Mouse (Mus musculus) forebrain, embryonic 10.5 days (tissue): ENCODE measurements around the gene Ubap1. TPM values are rescaled to one million over a fixed set of nuclear protein-coding genes. Genes with fewer than 3 reads are reported as not detected.
A peak's percentile ranks its signal among the peaks of the same experiment; 100 is the strongest.

Experiments
- DNase-seq: peaks from one replicate; pipeline ENCODE4 v3.0.0-alpha.2; 2017; ENCODE audit warnings: low spot score; ENCODE audit errors: extremely low spot score
- H3K27ac ChIP-seq: fragments of 300-500 bp; sonication (generic); 2 replicates; pipeline ENCODE4 v1.5.1; 2016; ENCODE audit warnings: mild to moderate bottlenecking
- H3K27me3 ChIP-seq: fragments of 300-500 bp; sonication (generic); 2 replicates; pipeline ENCODE4 v1.6.1; 2016; ENCODE audit warnings: mild to moderate bottlenecking; ENCODE audit not compliant: poor library complexity, severe bottlenecking
- H3K36me3 ChIP-seq: fragments of 300-500 bp; sonication (generic); replicated peaks from 2 replicates; pipeline ENCODE4 v1.6.1; 2016; ENCODE audit warnings: mild to moderate bottlenecking, moderate library complexity
- H3K4me1 ChIP-seq: fragments of 300-500 bp; sonication (generic); 2 replicates; pipeline ENCODE4 v1.6.1; 2016
- H3K4me3 ChIP-seq: fragments of 300-500 bp; sonication (generic); 2 replicates; pipeline ENCODE4 v1.5.1; 2016; ENCODE audit warnings: mild to moderate bottlenecking, moderate library complexity
- H3K9me3 ChIP-seq: fragments of 300-500 bp; sonication (generic); 2 replicates; pipeline ENCODE4 v1.6.1; 2016; ENCODE audit warnings: mild to moderate bottlenecking, moderate library complexity
- WGBS: fragments of 180-500 bp; shearing (Covaris S2); methylation state at CpG from one replicate; pipeline ENCODE4 v1.1.7; 2016; 5-methylcytosine and 5-hydroxymethylcytosine counted together
- polyA plus RNA-seq: library from polyadenylated mRNA; unstranded; fragments of >200 nt; fragmentation: Nextera tagmentation; extraction: Ambion mirVana; gene quantifications from 2 replicates; pipeline ENCODE4 v1.2.1, GENCODE M21; 2016

The Ubap1 gene
- polyA plus RNA-seq, 1 experiment from 2014 or later = 66.5 TPM

- Histone ChIP-seq H3K4me1 (no peaks in the 10 kb centered on the region), H3K36me3 (no peaks in the 10 kb centered on the region), H3K4me3 (no peak overlapping the region), H3K27ac (no peak overlapping the region), H3K27me3 (no peaks in the 10 kb centered on the region), H3K9me3 (no peaks in the 10 kb centered on the region)
- WGBS = 86% methylated on average over 3 of the region's 3 CpGs
- DNase-seq = no peak
Observed at GRCm38 (mm10) chr4:41331085-41331484, 17.7 kb upstream of the Ubap1 start.

- no peaks in the 10 kb centered on the region for H3K9me3 ChIP-seq
- no peaks in the 10 kb centered on the region for H3K4me1 ChIP-seq
- no peaks in the 10 kb centered on the region for H3K36me3 ChIP-seq
- H3K27ac ChIP-seq = no peak overlapping the region
- no peak for DNase-seq
- WGBS = 89% methylated on average over 9 of the region's 9 CpGs
- H3K4me3 ChIP-seq = no peak overlapping the region
- H3K27me3 ChIP-seq = no peaks in the 10 kb centered on the region
Observed at GRCm38 (mm10) chr4:41331698-41332421, 16.9 kb upstream of the Ubap1 start.

- H3K36me3 ChIP-seq = no peaks in the 10 kb centered on the region
- no peaks in the 10 kb centered on the region for H3K9me3 ChIP-seq
- no peak overlapping the region for H3K4me3 ChIP-seq
- H3K27me3 ChIP-seq = no peaks in the 10 kb centered on the region
- no peaks in the 10 kb centered on the region for H3K4me1 ChIP-seq
- no peak overlapping the region for H3K27ac ChIP-seq
- no peak for DNase-seq
Observed at GRCm38 (mm10) chr4:41336546-41336945, 12.2 kb upstream of the Ubap1 start.

- Histone ChIP-seq H3K36me3 (no peaks in the 10 kb centered on the region), H3K27ac (no peak overlapping the region), H3K4me1 (no peaks in the 10 kb centered on the region), H3K9me3 (no peaks in the 10 kb centered on the region), H3K4me3 (no peak overlapping the region), H3K27me3 (no peaks in the 10 kb centered on the region)
- no peak for DNase-seq
- WGBS = 81% methylated on average over 11 of the region's 11 CpGs
Observed at GRCm38 (mm10) chr4:41340912-41341550, 7.8 kb upstream of the Ubap1 start.

GRCm38 (mm10) chr4:41346011-41346410 is 2.8 kb upstream of the Ubap1 start:
- Histone ChIP-seq H3K27ac (no peak overlapping the region), H3K4me1 (peaks cover 19% of the 10 kb centered on the region), H3K9me3 (no peaks in the 10 kb centered on the region), H3K27me3 (no peaks in the 10 kb centered on the region), H3K4me3 (no peak overlapping the region), H3K36me3 (peaks cover 2% of the 10 kb centered on the region)
- no peak for DNase-seq
- 79% methylated on average over 2 of the region's 2 CpGs for WGBS

- Histone ChIP-seq H3K27me3 (no peaks in the 10 kb centered on the region), H3K27ac (peak overlapping the region; percentile 95), H3K9me3 (no peaks in the 10 kb centered on the region; the same call in 1 of the 2 replicates), H3K36me3 (peaks cover 20% of the 10 kb centered on the region), H3K4me3 (peak overlapping the region; percentile 86; the same call in 1 of the 2 replicates), H3K4me1 (peaks cover 19% of the 10 kb centered on the region)
- WGBS = 64% methylated on average over 5 of the region's 5 CpGs
- DNase-seq = no peak
Observed at GRCm38 (mm10) chr4:41347839-41348238, 957 bp upstream of the Ubap1 start.

- WGBS = under 1% methylated on average over 28 of the region's 28 CpGs
Observed at GRCm38 (mm10) chr4:41349199-41349591, 399 bp downstream of the Ubap1 start.

GRCm38 (mm10) chr4:41352758-41353157 is 4.0 kb downstream of the Ubap1 start:
- no peaks in the 10 kb centered on the region for H3K27me3 ChIP-seq
- peaks cover 61% of the 10 kb centered on the region for H3K36me3 ChIP-seq
- H3K27ac ChIP-seq = no peak overlapping the region
- WGBS = 96% methylated on average over 4 of the region's 4 CpGs
- H3K9me3 ChIP-seq = peaks cover 4% of the 10 kb centered on the region; the same call in 1 of the 2 replicates
- no peak for DNase-seq
- peaks cover 37% of the 10 kb centered on the region for H3K4me1 ChIP-seq
- H3K4me3 ChIP-seq = no peak overlapping the region

More at GRCm38 (mm10) chr4:41349199-41349591, 399 bp downstream of the Ubap1 start:
- DNase-seq = no peak
- Histone ChIP-seq H3K36me3 (peaks cover 33% of the 10 kb centered on the region), H3K4me3 (peak overlapping the region; percentile 86), H3K27ac (peak overlapping the region; percentile 95), H3K27me3 (no peaks in the 10 kb centered on the region), H3K4me1 (peaks cover 19% of the 10 kb centered on the region), H3K9me3 (no peaks in the 10 kb centered on the region; the same call in 1 of the 2 replicates)

GRCm38 (mm10) chr4:41353265-41353664 is 4.5 kb downstream of the Ubap1 start:
- WGBS = 96% methylated on average over 1 of the region's 1 CpGs
- no peak for DNase-seq
- peaks cover 4% of the 10 kb centered on the region; the same call in 1 of the 2 replicates for H3K9me3 ChIP-seq
- no peak overlapping the region for H3K4me3 ChIP-seq
- no peaks in the 10 kb centered on the region for H3K27me3 ChIP-seq
- no peak overlapping the region for H3K27ac ChIP-seq
- peaks cover 65% of the 10 kb centered on the region for H3K36me3 ChIP-seq
- H3K4me1 ChIP-seq = peaks cover 36% of the 10 kb centered on the region

- no peak for DNase-seq
- Histone ChIP-seq H3K9me3 (peaks cover 4% of the 10 kb centered on the region; the same call in 1 of the 2 replicates), H3K27ac (no peak overlapping the region), H3K36me3 (peaks cover 73% of the 10 kb centered on the region), H3K4me1 (peaks cover 24% of the 10 kb centered on the region), H3K4me3 (no peak overlapping the region), H3K27me3 (no peaks in the 10 kb centered on the region)
- 20% methylated on average over 2 of the region's 2 CpGs for WGBS
Observed at GRCm38 (mm10) chr4:41357154-41357553, 8.4 kb downstream of the Ubap1 start.

- WGBS = 94% methylated on average over 2 of the region's 2 CpGs
- peaks cover 58% of the 10 kb centered on the region for H3K36me3 ChIP-seq
- H3K27me3 ChIP-seq = no peaks in the 10 kb centered on the region
- no peak overlapping the region for H3K4me3 ChIP-seq
- H3K4me1 ChIP-seq = peaks cover 24% of the 10 kb centered on the region
- H3K27ac ChIP-seq = no peak overlapping the region
- DNase-seq = no peak
- peaks cover 4% of the 10 kb centered on the region; the same call in 1 of the 2 replicates for H3K9me3 ChIP-seq
Observed at GRCm38 (mm10) chr4:41358669-41359068, 9.9 kb downstream of the Ubap1 start.

GRCm38 (mm10) chr4:41359358-41359757 is 10.6 kb downstream of the Ubap1 start:
- DNase-seq = no peak
- H3K27me3 ChIP-seq = no peaks in the 10 kb centered on the region
- H3K9me3 ChIP-seq = peaks cover 4% of the 10 kb centered on the region; the same call in 1 of the 2 replicates
- H3K4me1 ChIP-seq = peaks cover 24% of the 10 kb centered on the region
- WGBS = 95% methylated on average over 7 of the region's 7 CpGs
- no peak overlapping the region for H3K27ac ChIP-seq
- peaks cover 52% of the 10 kb centered on the region for H3K36me3 ChIP-seq
- H3K4me3 ChIP-seq = no peak overlapping the region

- 92% methylated on average over 3 of the region's 3 CpGs for WGBS
- Histone ChIP-seq H3K4me1 (peaks cover 21% of the 10 kb centered on the region), H3K27me3 (no peaks in the 10 kb centered on the region), H3K9me3 (no peaks in the 10 kb centered on the region), H3K36me3 (peaks cover 35% of the 10 kb centered on the region), H3K27ac (no peak overlapping the region), H3K4me3 (no peak overlapping the region)
- no peak for DNase-seq
Observed at GRCm38 (mm10) chr4:41361059-41361458, 12.3 kb downstream of the Ubap1 start.
